Mouse (Mus musculus) neural tube, embryonic 11.5 days (tissue): ENCODE measurements around the gene Otud4. TPM values are rescaled to one million over a fixed set of nuclear protein-coding genes. Genes with fewer than 3 reads are reported as not detected.

ENCODE experiments used
- ATAC-seq: fragments of 200-750 bp; cut with Nextera tagmentation; 2 replicates; pipeline ENCODE4 v1.8.0; 2017; ENCODE audit warnings: moderate number of reproducible peaks, mild to moderate bottlenecking, moderate TSS enrichment, moderate library complexity; ENCODE audit not compliant: insufficient read depth, low FRiP score, low TSS enrichment
- DNase-seq: peaks from one replicate; pipeline ENCODE4 v3.0.0-alpha.2; 2015; ENCODE audit warnings: low spot score
- H3K27ac ChIP-seq: fragments of 300-500 bp; sonication (generic); 2 replicates; pipeline ENCODE4 v1.5.1; 2014; ENCODE audit warnings: low read depth, mild to moderate bottlenecking, low read length
- H3K27me3 ChIP-seq: fragments of 300-500 bp; sonication (generic); 2 replicates; pipeline ENCODE4 v1.6.1; 2014; ENCODE audit warnings: mild to moderate bottlenecking, low read length, mixed read lengths; ENCODE audit not compliant: control insufficient read depth, insufficient read depth
- H3K36me3 ChIP-seq: fragments of 300-500 bp; sonication (generic); 2 replicates; pipeline ENCODE4 v1.6.1; 2014; ENCODE audit warnings: mild to moderate bottlenecking, low read length, moderate library complexity, mixed read lengths; ENCODE audit not compliant: control insufficient read depth, insufficient read depth
- H3K4me1 ChIP-seq: fragments of 300-500 bp; sonication (generic); 2 replicates; pipeline ENCODE4 v1.6.1; 2014; ENCODE audit warnings: low read length, mixed read lengths; ENCODE audit not compliant: control insufficient read depth, insufficient read depth
- H3K4me2 ChIP-seq: fragments of 300-500 bp; sonication (generic); 2 replicates; pipeline ENCODE4 v1.6.1; 2014; ENCODE audit warnings: low read depth, mild to moderate bottlenecking, moderate library complexity
- H3K4me3 ChIP-seq: fragments of 300-500 bp; sonication (generic); 2 replicates; pipeline ENCODE4 v1.5.1; 2014; ENCODE audit warnings: low read depth, low read length
- H3K9ac ChIP-seq: fragments of 300-500 bp; sonication (generic); 2 replicates; pipeline ENCODE4 v1.6.1; 2014; ENCODE audit warnings: mild to moderate bottlenecking, low read length
- H3K9me3 ChIP-seq: fragments of 300-500 bp; sonication (generic); 2 replicates; pipeline ENCODE4 v1.6.1; 2016; ENCODE audit warnings: low read length; ENCODE audit not compliant: control insufficient read depth
- WGBS: fragments of 180-500 bp; shearing (Covaris S2); extraction: QIAGEN DNeasy Blood & Tissue Kit; methylation state at CpG from one replicate; pipeline ENCODE4 v1.1.7; 2014; 5-methylcytosine and 5-hydroxymethylcytosine counted together
- polyA plus RNA-seq: library from polyadenylated mRNA; unstranded; fragments of >200 nt; fragmentation: Nextera tagmentation; extraction: Ambion mirVana; gene quantifications from 2 replicates; pipeline ENCODE4 v1.2.1, GENCODE M21; 2014

Gene Otud4
- polyA plus RNA-seq, 1 experiment from 2014 or later, result 25.8 TPM

GRCm38 (mm10) chr8:79615741-79616350 is 23.6 kb upstream of the Otud4 start:
- Histone ChIP-seq H3K36me3 (no peaks in the 10 kb centered on the region), H3K9me3 (no peaks in the 10 kb centered on the region), H3K4me3 (no peak overlapping the region), H3K4me2 (no peak overlapping the region), H3K9ac (no peak overlapping the region), H3K27me3 (no peaks in the 10 kb centered on the region), H3K27ac (no peak overlapping the region), H3K4me1 (no peaks in the 10 kb centered on the region; the same call in none of the 2 replicates)
- WGBS, result 80% methylated on average over 6 of the region's 6 CpGs
- ATAC-seq (no peak), DNase-seq (no peak)

- WGBS, result 63% methylated on average over 5 of the region's 5 CpGs
- Histone ChIP-seq H3K36me3 (no peaks in the 10 kb centered on the region), H3K4me2 (no peak overlapping the region), H3K4me1 (peaks cover 2% of the 10 kb centered on the region; the same call in 1 of the 2 replicates), H3K9ac (no peak overlapping the region), H3K27me3 (no peaks in the 10 kb centered on the region), H3K4me3 (no peak overlapping the region), H3K27ac (no peak overlapping the region), H3K9me3 (no peaks in the 10 kb centered on the region)
- no peak for ATAC-seq
- DNase-seq, result no peak
Measured at GRCm38 (mm10) chr8:79618906-79619305, 20.5 kb upstream of the Otud4 start.

GRCm38 (mm10) chr8:79619353-79619752 is 20.1 kb upstream of the Otud4 start:
- Histone ChIP-seq H3K9me3 (no peaks in the 10 kb centered on the region), H3K4me1 (peaks cover 2% of the 10 kb centered on the region; the same call in 1 of the 2 replicates), H3K4me3 (no peak overlapping the region), H3K36me3 (no peaks in the 10 kb centered on the region), H3K27ac (no peak overlapping the region), H3K4me2 (no peak overlapping the region), H3K27me3 (no peaks in the 10 kb centered on the region), H3K9ac (no peak overlapping the region)
- ATAC-seq (no peak), DNase-seq (no peak)
- 91% methylated on average over 2 of the region's 2 CpGs for WGBS

GRCm38 (mm10) chr8:79620000-79620399 is 19.4 kb upstream of the Otud4 start:
- no peaks in the 10 kb centered on the region for H3K27me3 ChIP-seq
- H3K4me1 ChIP-seq, result peaks cover 2% of the 10 kb centered on the region; the same call in 1 of the 2 replicates
- no peak for ATAC-seq
- no peaks in the 10 kb centered on the region for H3K36me3 ChIP-seq
- no peak overlapping the region for H3K4me2 ChIP-seq
- no peak for DNase-seq
- H3K4me3 ChIP-seq, result no peak overlapping the region
- H3K9ac ChIP-seq, result 0 out of 2 replicates have a peak overlapping the region, but pooled peaks have one; percentile 42
- 43% methylated on average over 3 of the region's 3 CpGs for WGBS
- H3K9me3 ChIP-seq, result no peaks in the 10 kb centered on the region
- no peak overlapping the region for H3K27ac ChIP-seq

- ATAC-seq (peak; percentile 64), DNase-seq (peak; percentile 29)
- Histone ChIP-seq H3K4me2 (no peak overlapping the region), H3K27ac (no peak overlapping the region; the same call in 1 of the 2 replicates), H3K4me1 (peaks cover 2% of the 10 kb centered on the region; the same call in 1 of the 2 replicates), H3K36me3 (no peaks in the 10 kb centered on the region), H3K4me3 (no peak overlapping the region), H3K27me3 (no peaks in the 10 kb centered on the region), H3K9ac (no peak overlapping the region), H3K9me3 (no peaks in the 10 kb centered on the region)
- 33% methylated on average over 9 of the region's 9 CpGs for WGBS
Measured at GRCm38 (mm10) chr8:79620489-79621276, 18.7 kb upstream of the Otud4 start.

- Histone ChIP-seq H3K36me3 (no peaks in the 10 kb centered on the region), H3K27ac (no peak overlapping the region), H3K9me3 (no peaks in the 10 kb centered on the region), H3K4me1 (peaks cover 2% of the 10 kb centered on the region; the same call in 1 of the 2 replicates), H3K4me2 (no peak overlapping the region), H3K4me3 (no peak overlapping the region), H3K9ac (no peak overlapping the region), H3K27me3 (no peaks in the 10 kb centered on the region)
- ATAC-seq (no peak), DNase-seq (no peak)
- WGBS, result 77% methylated on average over 11 of the region's 11 CpGs
Measured at GRCm38 (mm10) chr8:79622346-79622745, 17.1 kb upstream of the Otud4 start.

- DNase-seq (no peak), ATAC-seq (no peak)
- Histone ChIP-seq H3K36me3 (no peaks in the 10 kb centered on the region), H3K4me1 (peaks cover 2% of the 10 kb centered on the region; the same call in 1 of the 2 replicates), H3K4me3 (no peak overlapping the region), H3K9ac (no peak overlapping the region), H3K27me3 (no peaks in the 10 kb centered on the region), H3K9me3 (no peaks in the 10 kb centered on the region), H3K27ac (no peak overlapping the region), H3K4me2 (no peak overlapping the region)
- WGBS, result 94% methylated on average over 12 of the region's 12 CpGs
Measured at GRCm38 (mm10) chr8:79623351-79623750, 16.1 kb upstream of the Otud4 start.

- Histone ChIP-seq H3K4me1 (peaks cover 2% of the 10 kb centered on the region; the same call in 1 of the 2 replicates), H3K9me3 (no peaks in the 10 kb centered on the region), H3K9ac (no peak overlapping the region), H3K27ac (no peak overlapping the region), H3K36me3 (no peaks in the 10 kb centered on the region), H3K4me3 (no peak overlapping the region), H3K27me3 (no peaks in the 10 kb centered on the region), H3K4me2 (no peak overlapping the region)
- ATAC-seq (no peak), DNase-seq (no peak)
- 85% methylated on average over 4 of the region's 4 CpGs for WGBS
Measured at GRCm38 (mm10) chr8:79624416-79624815, 15.0 kb upstream of the Otud4 start.
